Mouse (Mus musculus) embryonic facial prominence, embryonic 14.5 days (tissue): ENCODE data around the gene Kcnj12. TPM values are rescaled to one million over a fixed set of nuclear protein-coding genes. Genes with fewer than 3 reads are reported as not detected.
A peak's percentile ranks its signal among the peaks of the same experiment; 100 is the strongest.

ENCODE experiments used
- ATAC-seq: fragments of 200-750 bp; cut with Nextera tagmentation; 2 replicates; pipeline ENCODE4 v1.8.0; 2017; ENCODE audit warnings: low read depth, moderate number of reproducible peaks, moderate TSS enrichment
- DNase-seq: peaks from one replicate; pipeline ENCODE4 v3.0.0-alpha.2; 2015; ENCODE audit warnings: low spot score
- H3K27ac ChIP-seq: fragments of 300-500 bp; sonication (generic); replicated peaks from 2 replicates; pipeline ENCODE4 v1.5.1; 2014; ENCODE audit warnings: low read depth, mild to moderate bottlenecking, low read length, moderate library complexity
- H3K27me3 ChIP-seq: fragments of 300-500 bp; sonication (generic); replicated peaks from 2 replicates; pipeline ENCODE4 v1.6.1; 2014; ENCODE audit warnings: low read length; ENCODE audit not compliant: control insufficient read depth, insufficient read depth
- H3K36me3 ChIP-seq: fragments of 300-500 bp; sonication (generic); 2 replicates; pipeline ENCODE4 v1.6.1; 2014; ENCODE audit warnings: low read length, mixed read lengths; ENCODE audit not compliant: control insufficient read depth, insufficient read depth
- H3K4me1 ChIP-seq: fragments of 300-500 bp; sonication (generic); 2 replicates; pipeline ENCODE4 v1.6.1; 2014; ENCODE audit warnings: antibody characterized with exemption, low read length; ENCODE audit not compliant: control insufficient read depth, insufficient read depth
- H3K4me2 ChIP-seq: fragments of 300-500 bp; sonication (generic); 2 replicates; pipeline ENCODE4 v1.6.1; 2014; ENCODE audit warnings: low read depth, mild to moderate bottlenecking, low read length, moderate library complexity, mixed read lengths
- H3K4me3 ChIP-seq: fragments of 300-500 bp; sonication (generic); 2 replicates; pipeline ENCODE4 v1.5.1; 2014; ENCODE audit warnings: low read depth, mild to moderate bottlenecking, low read length
- H3K9ac ChIP-seq: fragments of 300-500 bp; sonication (generic); 2 replicates; pipeline ENCODE4 v1.6.1; 2014; ENCODE audit warnings: low read depth, mild to moderate bottlenecking, low read length, moderate library complexity, mixed read lengths
- H3K9me3 ChIP-seq: fragments of 300-500 bp; sonication (generic); 2 replicates; pipeline ENCODE4 v1.6.1; 2016; ENCODE audit warnings: low read length; ENCODE audit not compliant: control insufficient read depth
- WGBS: fragments of 180-500 bp; shearing (Covaris S2); extraction: QIAGEN DNeasy Blood & Tissue Kit; methylation state at CpG from one replicate; pipeline ENCODE4 v1.1.7; 2014; 5-methylcytosine and 5-hydroxymethylcytosine counted together
- polyA plus RNA-seq: library from polyadenylated mRNA; unstranded; fragments of >200 nt; fragmentation: Nextera tagmentation; extraction: Ambion mirVana; gene quantifications from 2 replicates; pipeline ENCODE4 v1.2.1, GENCODE M21; 2014

Gene Kcnj12
- polyA plus RNA-seq, 1 experiment from 2014 or later, result 1.6 TPM

DNA sequence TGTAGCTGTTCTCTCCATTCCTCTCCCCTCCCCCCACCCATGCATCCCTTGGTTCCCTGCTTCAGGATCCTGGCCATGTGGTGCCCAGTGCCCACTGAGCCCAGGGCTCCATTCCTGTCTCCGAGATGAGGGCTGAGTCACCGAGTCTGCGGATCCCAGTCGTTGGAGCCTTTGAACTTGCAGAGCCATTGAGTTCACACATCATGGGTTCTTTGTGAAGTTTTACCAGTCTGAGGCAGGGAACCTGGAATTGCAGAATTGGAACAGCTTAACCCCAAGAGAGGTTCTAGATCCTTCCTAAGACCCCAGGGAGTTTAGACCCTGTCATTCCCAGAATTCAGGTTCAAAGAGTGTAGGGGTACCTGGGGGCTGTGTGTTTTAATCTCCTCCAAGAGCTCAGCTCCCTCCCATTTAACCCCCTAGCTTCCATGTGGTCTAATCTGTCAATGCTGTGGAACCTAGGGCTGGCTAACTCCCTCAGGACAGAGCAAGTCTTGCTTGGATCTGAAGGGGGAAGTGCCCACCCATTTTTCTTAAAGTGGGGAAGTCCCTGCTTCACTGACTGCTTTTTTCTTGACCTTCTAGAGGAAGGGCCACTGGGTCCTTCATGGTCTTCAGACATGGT, 6.9 kb downstream of the Kcnj12 start:
- Histone ChIP-seq H3K4me2 (no peak overlapping the region), H3K4me3 (no peak overlapping the region), H3K36me3 (no peaks in the 10 kb centered on the region), H3K9ac (no peak overlapping the region), H3K4me1 (no peaks in the 10 kb centered on the region), H3K27me3 (peaks cover 18% of the 10 kb centered on the region), H3K9me3 (no peaks in the 10 kb centered on the region), H3K27ac (no peak overlapping the region)
- no peak for ATAC-seq
- no peak for DNase-seq
- WGBS, result 62% methylated on average over 4 of the region's 4 CpGs

DNA sequence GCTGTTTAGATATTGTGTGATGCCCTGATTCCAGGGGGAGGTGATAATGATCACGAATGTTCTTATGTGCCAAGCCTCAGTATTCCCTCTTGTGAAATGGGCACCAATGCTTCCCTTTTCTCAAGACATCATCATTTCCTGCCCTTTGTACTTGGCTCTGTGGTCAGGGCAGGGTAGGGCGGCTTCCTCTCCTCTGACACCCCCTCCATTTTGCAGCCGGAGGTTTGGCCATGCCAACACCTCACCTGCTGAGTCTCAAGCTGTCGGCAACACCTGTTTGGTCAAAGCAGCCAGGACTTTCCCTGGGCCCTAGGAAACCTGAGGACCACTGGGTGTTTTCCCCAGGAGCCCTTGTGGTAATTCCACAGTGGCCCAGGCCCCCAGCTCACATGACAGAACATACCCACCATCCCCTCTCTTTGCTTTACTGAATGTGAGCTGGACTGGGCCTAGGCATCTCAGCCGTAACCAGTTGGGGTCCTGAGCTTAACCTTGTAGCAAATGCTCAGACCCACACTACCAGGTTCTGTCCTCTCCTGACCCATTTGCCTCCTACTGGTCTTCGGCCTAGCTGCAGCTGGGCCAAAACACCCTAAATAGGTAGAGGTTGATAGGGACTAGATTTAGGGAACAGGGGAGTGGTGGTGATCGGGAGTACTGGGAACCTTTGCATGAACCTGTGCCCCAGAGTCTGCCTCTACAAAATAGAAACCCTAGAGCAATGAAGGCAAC, 7.7 kb downstream of the Kcnj12 start:
- Histone ChIP-seq H3K9me3 (no peaks in the 10 kb centered on the region), H3K4me3 (no peak overlapping the region)
- no peak for DNase-seq

DNA sequence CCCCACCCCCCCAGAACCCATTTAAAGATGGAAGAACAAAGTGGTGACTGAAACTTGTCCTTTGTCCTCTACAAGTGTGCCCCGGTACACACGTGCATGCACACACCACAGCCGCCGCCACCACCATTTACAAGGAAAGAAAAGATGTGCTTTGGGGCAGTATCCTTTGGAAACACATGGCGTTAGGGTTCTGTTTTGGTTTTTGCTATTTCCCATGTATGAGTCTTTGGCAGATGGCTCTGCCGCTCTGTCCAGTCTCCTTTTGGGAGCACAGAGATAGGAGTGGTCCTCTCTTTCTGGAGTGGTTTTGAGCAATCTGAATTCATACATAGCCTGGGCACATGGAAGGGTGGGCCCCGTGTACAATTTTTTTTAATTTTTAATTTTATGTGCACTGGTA, 8.8 kb downstream of the Kcnj12 start:
- DNase-seq (no peak), ATAC-seq (no peak)
- Histone ChIP-seq H3K4me3 (no peak overlapping the region), H3K27ac (no peak overlapping the region), H3K27me3 (no peaks in the 10 kb centered on the region), H3K9ac (no peak overlapping the region), H3K36me3 (no peaks in the 10 kb centered on the region), H3K4me2 (no peak overlapping the region), H3K4me1 (no peaks in the 10 kb centered on the region), H3K9me3 (no peaks in the 10 kb centered on the region)
- WGBS, result 94% methylated on average over 7 of the region's 7 CpGs

More for the DNA sequence above, 7.7 kb downstream of the Kcnj12 start:
- WGBS, result 89% methylated on average over 7 of the region's 7 CpGs
- ATAC-seq, result no peak
- no peak overlapping the region for H3K9ac ChIP-seq
- no peaks in the 10 kb centered on the region for H3K4me1 ChIP-seq
- no peaks in the 10 kb centered on the region for H3K36me3 ChIP-seq
- H3K4me2 ChIP-seq, result no peak overlapping the region
- peaks cover 10% of the 10 kb centered on the region for H3K27me3 ChIP-seq
- no peak overlapping the region for H3K27ac ChIP-seq

DNA sequence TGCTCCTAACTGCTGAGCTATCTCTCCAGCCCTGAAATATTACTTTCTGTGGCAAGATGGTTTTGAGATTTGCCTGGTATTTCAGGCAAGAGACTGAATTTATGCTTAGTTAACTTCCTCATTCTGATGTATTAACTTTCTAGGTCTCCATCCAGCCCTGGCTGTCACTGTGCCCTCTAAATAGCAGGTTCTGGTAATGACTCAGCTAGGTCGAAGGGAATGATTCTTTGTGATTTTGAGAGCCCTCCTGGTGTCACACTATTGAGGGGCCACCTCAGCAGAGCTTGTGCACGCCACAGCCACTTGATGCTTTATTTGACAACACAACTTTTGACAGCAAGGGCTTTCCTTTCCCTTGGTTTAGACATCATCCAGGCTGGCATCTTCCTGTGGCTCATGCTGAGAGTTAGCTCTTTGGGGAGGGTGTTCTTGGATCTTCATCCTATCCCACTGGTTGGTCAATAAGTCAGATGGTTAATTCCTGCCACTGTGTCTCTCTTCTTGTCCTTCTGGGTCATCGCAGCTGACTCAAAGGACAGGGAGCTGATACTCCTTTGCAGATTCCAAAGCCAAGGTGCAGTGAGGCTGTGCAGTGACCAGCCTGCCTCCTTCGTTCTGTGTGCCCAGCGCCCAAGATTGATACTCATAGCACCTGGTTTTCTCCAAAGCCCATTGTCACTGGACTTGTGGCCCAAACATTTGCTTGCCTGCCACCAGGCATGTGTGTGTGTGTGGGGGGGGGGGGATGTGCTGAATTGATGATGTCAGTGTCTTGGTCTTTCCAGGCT, 9.5 kb downstream of the Kcnj12 start:
- no peak for DNase-seq
- Histone ChIP-seq H3K4me1 (no peaks in the 10 kb centered on the region), H3K4me3 (no peak overlapping the region), H3K9ac (no peak overlapping the region), H3K36me3 (no peaks in the 10 kb centered on the region), H3K4me2 (no peak overlapping the region), H3K9me3 (no peaks in the 10 kb centered on the region), H3K27ac (no peak overlapping the region), H3K27me3 (no peaks in the 10 kb centered on the region)
- no peak for ATAC-seq
- WGBS, result 77% methylated on average over 5 of the region's 5 CpGs

DNA sequence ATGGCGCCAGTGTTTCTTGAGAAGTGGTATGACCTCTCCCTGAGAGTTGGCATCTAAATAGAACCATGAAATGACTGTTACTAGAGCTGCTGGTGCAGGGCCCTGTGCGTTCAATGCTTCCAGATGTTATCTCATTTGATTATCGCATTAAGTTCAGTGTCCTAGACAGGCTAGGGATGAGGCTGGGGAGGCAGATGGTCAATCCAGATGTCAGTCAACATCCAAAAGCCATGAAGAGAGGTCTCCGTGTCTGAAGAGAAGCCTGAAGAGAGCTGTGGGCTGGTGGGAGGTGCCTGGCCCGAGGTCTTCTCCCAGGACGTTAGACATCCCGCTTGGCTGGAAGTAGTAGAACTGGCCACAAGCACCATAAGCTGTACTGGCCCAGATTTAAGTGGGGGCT, 10.1 kb downstream of the Kcnj12 start:
- Histone ChIP-seq H3K4me1 (no peaks in the 10 kb centered on the region), H3K27ac (no peak overlapping the region), H3K4me3 (no peak overlapping the region), H3K9ac (no peak overlapping the region), H3K4me2 (no peak overlapping the region), H3K36me3 (no peaks in the 10 kb centered on the region), H3K27me3 (no peaks in the 10 kb centered on the region), H3K9me3 (no peaks in the 10 kb centered on the region)
- DNase-seq (no peak), ATAC-seq (no peak)
- 75% methylated on average over 7 of the region's 7 CpGs for WGBS

DNA sequence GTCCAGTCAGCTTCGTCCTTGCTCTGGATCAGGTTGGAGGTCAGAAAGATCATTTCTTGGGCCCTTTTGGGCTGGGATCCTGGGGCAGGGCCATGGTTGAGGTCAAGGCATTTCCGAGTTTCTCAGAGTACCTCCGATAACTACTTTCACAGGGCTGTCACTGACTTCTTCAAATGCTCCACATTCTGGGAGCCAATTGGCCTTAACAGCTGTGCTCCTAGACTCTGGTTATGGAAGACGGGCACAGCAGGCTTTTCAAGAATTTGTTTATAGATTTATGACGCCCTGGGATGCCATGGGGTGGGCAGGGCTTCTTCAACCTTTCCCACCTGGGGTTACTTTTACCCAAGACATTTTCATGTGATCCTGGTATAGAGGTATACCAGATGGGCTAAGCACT, 10.8 kb downstream of the Kcnj12 start:
- ATAC-seq (no peak), DNase-seq (no peak)
- H3K4me3 ChIP-seq, result no peak overlapping the region
- H3K27me3 ChIP-seq, result no peaks in the 10 kb centered on the region
- no peaks in the 10 kb centered on the region for H3K4me1 ChIP-seq
- no peak overlapping the region for H3K27ac ChIP-seq
- no peaks in the 10 kb centered on the region for H3K9me3 ChIP-seq
- H3K4me2 ChIP-seq, result no peak overlapping the region
- H3K36me3 ChIP-seq, result no peaks in the 10 kb centered on the region
- WGBS, result 68% methylated on average over 5 of the region's 5 CpGs
- H3K9ac ChIP-seq, result no peak overlapping the region

DNA sequence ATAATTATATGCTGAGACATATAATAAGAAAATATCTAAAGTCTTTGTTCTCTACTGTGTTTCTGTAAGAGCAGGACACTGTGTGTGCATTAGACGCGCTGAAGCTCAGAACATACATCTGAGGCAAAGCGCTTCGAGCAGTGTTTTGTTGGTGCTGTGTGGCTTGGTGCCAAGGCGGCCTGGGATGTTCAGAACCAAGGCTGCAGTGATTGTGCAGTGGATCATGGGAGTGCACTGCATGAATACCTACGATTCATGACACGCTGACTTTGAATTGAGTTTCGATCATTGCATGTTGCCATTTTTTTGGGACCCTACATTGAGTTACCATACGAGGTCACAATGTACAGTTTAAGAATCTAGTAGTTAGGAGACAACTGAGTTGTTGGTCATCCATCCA, 14.3 kb downstream of the Kcnj12 start:
- Histone ChIP-seq H3K4me1 (no peaks in the 10 kb centered on the region), H3K36me3 (no peaks in the 10 kb centered on the region), H3K4me3 (no peak overlapping the region), H3K9ac (no peak overlapping the region), H3K27me3 (no peaks in the 10 kb centered on the region), H3K4me2 (no peak overlapping the region), H3K9me3 (no peaks in the 10 kb centered on the region), H3K27ac (no peak overlapping the region)
- ATAC-seq (no peak), DNase-seq (no peak)
- WGBS, result 94% methylated on average over 9 of the region's 9 CpGs

DNA sequence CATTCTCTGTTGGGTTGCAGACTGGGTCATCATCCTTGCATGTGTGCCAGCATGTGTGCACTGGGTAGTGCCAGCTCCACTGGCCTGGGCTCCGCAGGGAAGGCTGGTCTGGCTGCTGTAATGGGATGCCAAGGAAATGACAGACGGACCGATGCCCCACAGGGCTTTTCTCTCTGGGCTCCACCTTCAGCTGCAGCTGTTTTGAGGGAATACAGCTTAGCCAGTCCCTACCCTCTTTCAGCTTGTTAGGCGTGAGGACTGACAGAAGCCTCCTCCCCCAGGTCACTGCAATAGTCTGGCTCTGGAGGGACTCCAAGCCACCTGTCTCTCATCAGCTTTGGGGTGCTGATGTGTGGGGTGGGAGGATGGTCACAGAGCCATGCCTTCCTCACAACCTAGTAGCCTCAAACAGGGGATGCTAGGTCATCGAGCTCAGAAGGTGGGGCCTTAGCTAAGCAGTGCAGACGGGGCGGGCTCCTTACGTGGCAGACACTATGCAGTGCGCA, 16.0 kb downstream of the Kcnj12 start:
- WGBS, result 71% methylated on average over 9 of the region's 9 CpGs
- H3K36me3 ChIP-seq, result no peaks in the 10 kb centered on the region
- no peaks in the 10 kb centered on the region for H3K27me3 ChIP-seq
- peak; percentile 47; the same call in 1 of the 2 replicates for ATAC-seq
- H3K27ac ChIP-seq, result no peak overlapping the region
- H3K4me1 ChIP-seq, result no peaks in the 10 kb centered on the region
- no peak overlapping the region for H3K9ac ChIP-seq
- no peak overlapping the region for H3K4me2 ChIP-seq
- no peak overlapping the region for H3K4me3 ChIP-seq
- no peaks in the 10 kb centered on the region for H3K9me3 ChIP-seq
- DNase-seq, result no peak
